Mouse (Mus musculus): ENCODE measurements around the gene Bbs5. TPM values are rescaled to one million over a fixed set of nuclear protein-coding genes. Genes with fewer than 3 reads are reported as not detected.
"Not testable (repeated sequence)": the region's sequence is repeated elsewhere in the genome, so short reads cannot be mapped to it uniquely, and the experiment has no call there.

The Bbs5 gene
- polyA plus RNA-seq, 1 experiment from 2014 or later, result 20.8 TPM

DNA sequence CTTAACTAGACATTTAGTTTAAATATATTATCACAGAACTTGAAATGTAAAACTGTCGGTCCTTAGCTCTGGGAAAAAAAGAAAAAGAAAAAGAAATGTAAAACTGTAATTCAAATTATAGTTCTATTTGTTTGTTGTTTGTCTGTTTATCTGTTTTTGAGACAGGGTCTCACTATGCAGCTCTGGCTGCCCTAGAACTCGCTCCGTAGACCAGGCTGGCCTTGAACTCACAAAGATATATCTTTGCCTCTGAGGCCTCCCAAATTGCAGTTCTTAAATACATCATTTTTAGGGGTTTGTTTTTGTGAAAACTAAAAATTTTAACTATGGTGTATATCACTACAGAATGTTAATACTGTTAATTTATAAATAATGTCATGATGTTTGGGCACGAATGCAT is 20.7 kb downstream of the Bbs5 start:
- in situ Hi-C loops (cut with MboI; ENCODE audit: low pct_unique_long_range_greater_than_20kb), result no loop called here
- no peak for TF ChIP-seq CTCF (IDR thresholded peaks at IDR 0.05)
- CTCF ChIA-PET, result interaction anchor here (0.7 kb wide), 1 partner anchor 13 kb away, joined by 3 read pairs; no protein-coding TSS in a partner anchor

DNA sequence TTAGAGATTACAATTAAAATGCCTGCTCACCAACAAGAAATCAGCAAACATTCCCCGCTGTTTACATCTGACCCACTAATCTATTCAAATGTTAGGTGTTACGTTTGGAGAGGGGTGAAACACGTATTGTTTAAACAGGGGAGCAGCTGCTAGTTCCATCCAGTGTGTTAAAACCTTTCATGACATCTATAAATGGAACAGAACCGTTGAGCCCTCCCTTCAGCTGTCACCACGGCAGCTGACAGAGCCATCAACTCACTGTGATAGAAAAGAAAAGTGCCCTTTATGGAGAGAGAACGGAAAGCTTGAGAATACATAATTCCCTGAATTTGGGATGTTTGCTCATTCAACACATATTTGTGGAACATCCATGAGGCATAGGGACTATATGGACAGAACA is 21.4 kb downstream of the Bbs5 start:
- ChIA-PET POLR2A (no interaction called here), CTCF (no interaction called here)
- H3K27me3 ChIP-seq, result no peaks in the 10 kb centered on the region
- DNase-seq (ENCODE audit: low read depth, low spot score) (no peak), ATAC-seq (no peak)
- in situ Hi-C loops (cut with MboI; ENCODE audit: low pct_unique_long_range_greater_than_20kb), result no loop called here
- TF ChIP-seq CTCF (IDR thresholded peaks at IDR 0.05), result no peak

More for the DNA sequence above, 20.7 kb downstream of the Bbs5 start:
- POLR2A ChIA-PET, result no interaction called here
- no peaks in the 10 kb centered on the region for H3K27me3 ChIP-seq
- DNase-seq (ENCODE audit: low read depth, low spot score) (no peak), ATAC-seq (no peak)

DNA sequence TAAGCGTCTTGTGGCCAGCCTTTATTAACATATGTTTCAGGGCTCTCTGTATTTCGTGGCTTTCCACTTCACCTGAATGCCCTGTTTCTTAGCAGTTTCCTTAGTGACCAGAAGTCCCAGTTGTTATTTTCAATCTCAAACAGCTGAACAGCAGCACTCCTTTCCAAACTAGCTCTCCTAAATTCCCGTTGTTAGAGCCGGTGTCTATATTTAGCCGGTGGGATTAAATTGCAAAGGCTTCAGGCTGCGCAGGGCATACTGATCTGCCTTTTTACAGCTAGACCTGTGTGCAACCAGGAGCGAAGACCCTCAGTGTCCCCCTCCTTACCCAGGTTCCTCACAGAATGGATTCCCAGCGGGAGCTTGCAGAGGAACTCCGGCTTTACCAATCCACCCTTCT is 22.9 kb downstream of the Bbs5 start, which contains the start of gene Klhl41:
Klhl41 (plus strand) TSS at position 268 of the 400 bp plus-strand sequence.
- ATAC-seq, result no peak
- POLR2A ChIA-PET, result no interaction called here
- no peak for DNase-seq (ENCODE audit: low read depth, low spot score)
- no peak for TF ChIP-seq CTCF (IDR thresholded peaks at IDR 0.05)
- in situ Hi-C loops (cut with MboI; ENCODE audit: low pct_unique_long_range_greater_than_20kb), result no loop called here
- no peaks in the 10 kb centered on the region for H3K27me3 ChIP-seq
- CTCF ChIA-PET, result interaction anchor here (0.7 kb wide), 1 partner anchor 10 kb away, joined by 3 read pairs; no protein-coding TSS in a partner anchor

DNA sequence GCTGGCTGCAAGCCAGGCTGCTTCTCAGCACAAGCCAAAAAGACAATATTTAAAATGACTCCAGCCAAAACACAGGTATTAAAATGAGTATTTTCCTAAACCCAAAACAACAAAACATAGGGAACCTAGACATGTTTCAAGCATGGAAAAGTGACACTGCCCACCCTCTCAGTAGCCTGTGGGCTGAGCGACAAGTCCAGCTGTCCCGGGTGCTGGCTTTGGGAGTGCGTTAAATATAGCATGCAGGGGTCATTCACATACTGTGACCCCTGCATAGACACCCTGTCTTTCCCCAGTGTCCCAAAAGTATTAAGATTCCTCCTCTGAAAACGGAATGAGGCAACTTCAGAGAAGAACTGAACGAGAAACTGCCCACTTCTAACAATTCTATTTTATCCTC is 26.8 kb downstream of the Bbs5 start:
- CTCF ChIA-PET, result interaction anchor here (1.4 to 1.5 kb wide), 2 partner anchors 9 to 11 kb away, joined by 3 read pairs; no protein-coding TSS in a partner anchor
- ATAC-seq, result no peak
- POLR2A ChIA-PET, result no interaction called here
- TF ChIP-seq CTCF (IDR thresholded peaks at IDR 0.05), result no peak
- in situ Hi-C loops (cut with MboI; ENCODE audit: low pct_unique_long_range_greater_than_20kb), result no loop called here
- no peaks in the 10 kb centered on the region for H3K27me3 ChIP-seq
- DNase-seq (ENCODE audit: low read depth, low spot score), result no peak

DNA sequence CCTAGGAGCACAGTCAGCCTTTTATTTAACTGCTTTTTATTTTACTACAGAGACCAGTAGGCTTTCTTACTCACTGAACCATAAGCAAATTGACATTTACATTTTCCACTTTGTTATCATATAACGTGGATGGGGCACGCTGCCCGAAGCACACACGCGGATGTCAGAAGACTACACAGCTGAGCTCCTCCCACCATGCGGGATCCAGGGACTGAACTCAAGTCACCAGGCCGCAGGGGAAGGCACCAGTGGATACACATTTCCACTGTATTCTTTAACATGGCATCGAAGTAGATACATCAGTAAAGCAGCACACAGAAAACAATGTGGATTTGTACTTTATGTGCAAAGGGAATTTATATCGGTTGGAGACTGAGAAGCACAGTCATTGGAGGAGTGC is 28.3 kb downstream of the Bbs5 start:
- POLR2A ChIA-PET, result no interaction called here
- H3K27me3 ChIP-seq, result no peaks in the 10 kb centered on the region
- CTCF ChIA-PET, result no interaction called here
- in situ Hi-C loops (cut with MboI; ENCODE audit: low pct_unique_long_range_greater_than_20kb), result loop anchor here (5.0 kb wide), 1 partner anchor 38 kb away; no protein-coding TSS in a partner anchor
- ATAC-seq (no peak), DNase-seq (ENCODE audit: low read depth, low spot score) (no peak)
- no peak for TF ChIP-seq CTCF (IDR thresholded peaks at IDR 0.05)

DNA sequence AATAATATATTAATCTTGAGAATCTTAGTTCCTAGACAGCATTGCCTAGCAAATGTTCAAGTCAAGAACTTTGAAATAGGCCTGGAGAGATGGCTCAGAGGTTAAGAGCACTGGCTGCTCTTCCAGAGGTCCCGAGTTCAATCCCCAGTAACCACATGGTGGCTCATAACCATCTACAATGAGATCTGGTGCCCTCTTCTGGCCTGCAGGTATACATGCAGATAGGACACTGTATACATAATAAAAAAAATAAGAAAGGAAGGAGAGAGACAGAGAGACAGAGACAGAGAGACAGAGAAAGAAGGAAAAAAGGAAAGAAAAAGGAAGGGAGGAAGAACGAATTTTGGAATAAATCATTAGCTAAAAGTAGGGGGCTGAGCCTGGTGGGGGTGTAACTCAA is 29.7 kb downstream of the Bbs5 start:
- DNase-seq (ENCODE audit: low read depth, low spot score), result no peak
- H3K27me3 ChIP-seq, result no peaks in the 10 kb centered on the region
- no peak for ATAC-seq
- ChIA-PET POLR2A (no interaction called here), CTCF (interaction anchor here (1.3 kb wide), 1 partner anchor 10 kb away, joined by 3 read pairs; no protein-coding TSS in a partner anchor)
- in situ Hi-C loops (cut with MboI; ENCODE audit: low pct_unique_long_range_greater_than_20kb), result loop anchor here (5.0 kb wide), 1 partner anchor 39 kb away; no protein-coding TSS in a partner anchor
- peak; percentile 74 for TF ChIP-seq CTCF (IDR thresholded peaks at IDR 0.05)

DNA sequence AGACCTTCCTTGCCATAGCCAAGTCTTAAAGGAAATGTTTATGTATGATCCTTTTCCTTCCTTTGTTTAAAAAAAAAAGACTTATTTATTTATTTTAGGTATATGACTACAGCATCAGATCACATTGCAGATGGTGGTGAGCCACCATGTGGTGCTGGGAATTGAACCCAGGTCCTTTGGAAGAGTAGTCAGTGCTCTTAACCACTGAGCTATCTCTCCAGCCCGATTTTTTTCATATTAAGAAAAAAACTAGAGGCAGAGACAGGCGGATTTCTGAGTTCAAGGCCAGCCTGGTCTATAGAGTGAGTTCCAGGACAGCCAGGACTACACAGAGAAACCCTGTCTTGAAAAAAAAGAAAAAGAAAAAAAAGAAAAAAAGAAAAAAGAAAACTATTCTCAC is 30.2 kb downstream of the Bbs5 start:
- in situ Hi-C loops (cut with MboI; ENCODE audit: low pct_unique_long_range_greater_than_20kb), result loop anchor here (5.0 kb wide), 1 partner anchor 40 kb away; no protein-coding TSS in a partner anchor
- DNase-seq (ENCODE audit: low read depth, low spot score); ATAC-seq; POLR2A ChIA-PET; H3K27me3 ChIP-seq: not testable (repeated sequence)
- CTCF ChIA-PET, result interaction anchor here (1.3 kb wide), 1 partner anchor 9 kb away, joined by 3 read pairs; no protein-coding TSS in a partner anchor

DNA sequence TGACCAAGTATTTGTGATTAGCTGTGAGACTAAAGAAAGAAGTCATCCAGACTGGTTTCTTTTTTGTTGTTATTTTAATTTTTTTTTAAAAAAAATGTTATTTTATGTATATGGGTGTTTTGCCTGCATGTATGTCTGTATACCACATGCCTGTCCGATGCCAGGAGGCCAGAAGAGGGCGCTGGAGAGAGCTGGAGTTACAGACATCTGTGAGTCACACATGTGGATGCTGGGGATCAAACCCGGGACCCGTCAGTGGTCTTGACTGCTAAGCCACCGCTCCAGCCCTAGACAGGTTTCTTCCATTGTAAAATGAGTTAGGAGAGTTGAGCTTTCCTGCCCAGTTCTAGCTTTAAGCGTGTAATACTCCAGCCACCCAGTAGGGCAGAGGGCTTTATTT is 33.0 kb downstream of the Bbs5 start:
- TF ChIP-seq CTCF (IDR thresholded peaks at IDR 0.05), result peak; percentile 56
- POLR2A ChIA-PET, result interaction anchor here (0.5 kb wide), 1 partner anchor 24 kb away, joined by 6 read pairs; no protein-coding TSS in a partner anchor
- no peak for ATAC-seq
- CTCF ChIA-PET, result interaction anchor here (1.0 to 1.5 kb wide), 8 partner anchors 10 to 54 kb away, joined by 3 to 5 read pairs (median 3); partner anchors contain the start of gene Klhl41
- in situ Hi-C loops (cut with MboI; ENCODE audit: low pct_unique_long_range_greater_than_20kb), result loop anchor here (5.0 kb wide), 1 partner anchor 43 kb away; no protein-coding TSS in a partner anchor
- DNase-seq (ENCODE audit: low read depth, low spot score), result no peak
- no peaks in the 10 kb centered on the region for H3K27me3 ChIP-seq

DNA sequence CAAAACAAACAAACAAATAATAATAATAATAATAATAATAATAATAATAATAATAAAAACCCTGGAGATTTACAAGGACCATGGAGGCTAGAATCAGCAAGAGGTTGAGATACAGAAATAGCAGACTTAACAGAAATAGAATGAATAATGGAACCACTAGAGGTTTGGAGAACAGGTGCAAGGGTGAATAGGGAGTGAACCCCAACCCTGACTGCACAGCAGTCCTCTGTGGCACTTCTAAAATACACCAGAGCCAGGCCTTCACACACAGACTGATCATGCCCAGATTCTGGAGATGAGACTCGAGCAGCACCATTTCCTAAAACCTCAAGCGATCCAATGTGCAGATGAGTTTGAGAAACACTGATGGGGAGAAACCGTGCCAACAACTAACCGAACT is 35.0 kb downstream of the Bbs5 start:
- ChIA-PET CTCF (no interaction called here), POLR2A (no interaction called here)
- ATAC-seq, result no peak
- no peak for TF ChIP-seq CTCF (IDR thresholded peaks at IDR 0.05)
- H3K27me3 ChIP-seq, result no peaks in the 10 kb centered on the region
- in situ Hi-C loops (cut with MboI; ENCODE audit: low pct_unique_long_range_greater_than_20kb), result no loop called here
- no peak for DNase-seq (ENCODE audit: low read depth, low spot score)

DNA sequence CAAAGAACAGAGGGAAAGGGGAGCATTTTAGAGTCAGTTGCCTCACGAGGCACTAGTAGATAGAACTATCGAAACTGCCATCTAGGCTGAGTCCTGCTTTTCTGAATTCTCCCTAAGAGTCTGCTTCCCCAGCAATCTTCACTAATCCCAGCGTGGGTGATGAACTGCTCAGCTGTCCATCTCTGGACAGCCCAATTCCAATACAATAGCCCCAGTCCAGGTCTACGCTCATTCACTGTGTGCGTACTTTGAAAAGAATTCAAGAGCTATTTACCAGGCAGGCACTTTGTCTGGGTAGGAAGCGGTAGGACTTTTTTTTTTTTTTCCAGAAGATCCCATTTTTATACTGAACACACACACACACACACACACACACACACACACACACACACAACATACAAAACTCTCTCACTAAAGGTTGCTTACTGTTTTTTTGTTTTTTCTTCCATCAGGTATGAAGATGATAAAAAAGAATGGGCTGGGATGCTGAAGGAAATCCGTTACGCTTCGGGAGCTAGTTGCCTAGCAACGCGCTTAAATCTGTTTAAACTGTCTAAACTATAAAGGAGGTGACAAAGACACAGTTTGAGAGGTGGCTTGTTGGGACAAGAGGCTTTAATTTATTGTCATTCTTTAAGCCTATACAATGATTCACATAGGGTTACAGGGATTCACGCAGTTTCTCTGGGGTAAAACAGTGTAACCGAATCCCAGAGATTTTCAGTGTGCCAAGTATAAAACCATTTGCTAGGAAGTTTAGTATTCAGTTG is 36.2 kb downstream of the Bbs5 start:
- DNase-seq (ENCODE audit: low read depth, low spot score) (no peak), ATAC-seq (no peak)
- TF ChIP-seq CTCF (IDR thresholded peaks at IDR 0.05), result no peak
- no peaks in the 10 kb centered on the region for H3K27me3 ChIP-seq
- ChIA-PET CTCF (interaction anchor here (0.6 kb wide), 1 partner anchor 18 kb away, joined by 4 read pairs; no protein-coding TSS in a partner anchor), POLR2A (no interaction called here)
- in situ Hi-C loops (cut with MboI; ENCODE audit: low pct_unique_long_range_greater_than_20kb), result no loop called here

DNA sequence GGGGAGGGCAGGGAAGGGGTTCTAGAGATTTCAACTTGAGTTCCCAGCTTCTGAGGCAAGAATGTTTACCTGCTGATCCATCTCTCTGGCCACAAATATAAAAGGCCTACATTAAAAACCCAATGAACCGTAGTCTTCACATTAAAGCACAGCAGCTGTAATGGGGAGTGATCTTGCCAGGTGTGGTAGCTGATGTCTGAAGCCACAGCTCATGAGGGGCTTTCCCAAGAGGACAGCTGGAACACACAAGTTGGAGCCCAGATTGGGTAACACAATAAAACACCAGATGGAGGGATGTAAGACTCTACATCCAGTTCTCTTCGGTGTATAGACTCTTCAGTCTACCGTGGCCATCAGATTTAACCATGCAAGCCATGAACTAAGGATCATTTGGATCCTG is 37.5 kb downstream of the Bbs5 start:
- no peak for TF ChIP-seq CTCF (IDR thresholded peaks at IDR 0.05)
- ATAC-seq (no peak), DNase-seq (ENCODE audit: low read depth, low spot score) (no peak)
- CTCF ChIA-PET, result interaction anchor here (0.7 kb wide), 1 partner anchor 29 kb away, joined by 3 read pairs; the partner anchor contains the start of gene Fastkd1
- POLR2A ChIA-PET, result no interaction called here
- H3K27me3 ChIP-seq, result no peaks in the 10 kb centered on the region
- in situ Hi-C loops (cut with MboI; ENCODE audit: low pct_unique_long_range_greater_than_20kb), result no loop called here

Measured in Patski (cell line).